ENCODE assay signal across 9 mouse cellular contexts in genomic region chr16:23452476-23452875, GRCm38 (mm10). TPM values are rescaled to one million over a fixed set of nuclear protein-coding genes. Genes with fewer than 3 reads are reported as not detected.
A peak's percentile ranks its signal among the peaks of the same experiment; 100 is the strongest.
DNase-seq lines count a peak whose midpoint lies in the region; ATAC-seq lines count a peak whose summit lies in the region.
"Had no signal": no experiment of that assay in that cellular context is flagged by ENCODE, and none has a peak within 500 bp of the region (broad histone marks: within the 10 kb centered on the region; RNA-seq: fewer than 3 reads in every experiment).

No protein-coding gene starts in this region.

- no peak overlapping the region for H3K9ac ChIP-seq in embryonic facial prominence, embryonic 11.5 days (replicated peaks; ENCODE audit: low read length)
- H3K9ac ChIP-seq in hindbrain, embryonic 14.5 days, result no peak overlapping the region
- H3K9ac ChIP-seq: liver, embryonic 15.5 days had no signal

- 21% methylated on average over 3 of the region's 3 CpGs for WGBS in embryonic facial prominence, embryonic 11.5 days
- 20% methylated on average over 3 of the region's 3 CpGs for WGBS in hindbrain, embryonic 14.5 days

- H3K4me2 ChIP-seq in embryonic facial prominence, embryonic 11.5 days (ENCODE audit: low read depth, low read length), result no peak overlapping the region
- H3K4me2 ChIP-seq in hindbrain, embryonic 14.5 days (replicated peaks), result no peak overlapping the region
- H3K4me2 ChIP-seq: liver, embryonic 15.5 days had no signal

- H3K4me1 ChIP-seq in embryonic facial prominence, embryonic 11.5 days (ENCODE audit: control insufficient read depth, insufficient read depth, low read length), result no peaks in the 10 kb centered on the region
- no peaks in the 10 kb centered on the region for H3K4me1 ChIP-seq in hindbrain, embryonic 14.5 days (replicated peaks; ENCODE audit: control insufficient read depth, insufficient read depth, low read length)
- H3K4me1 ChIP-seq: liver, embryonic 15.5 days had no signal

- no peaks in the 10 kb centered on the region for H3K36me3 ChIP-seq in embryonic facial prominence, embryonic 11.5 days (replicated peaks; ENCODE audit: control insufficient read depth, insufficient read depth, low read depth, low read length)
- no peaks in the 10 kb centered on the region for H3K36me3 ChIP-seq in hindbrain, embryonic 14.5 days (replicated peaks; ENCODE audit: control insufficient read depth, insufficient read depth)
- H3K36me3 ChIP-seq: liver, embryonic 15.5 days had no signal

- H3K4me3 ChIP-seq in embryonic facial prominence, embryonic 11.5 days (ENCODE audit: low read depth, low read length), result no peak overlapping the region
- no peak overlapping the region for H3K4me3 ChIP-seq in hindbrain, embryonic 14.5 days (replicated peaks; ENCODE audit: low read length)
- H3K4me3 ChIP-seq: liver, embryonic 15.5 days had no signal

- ATAC-seq in CD4-positive, CD25-positive, alpha-beta regulatory T cell, adult 4 months, result no peak
- ATAC-seq in embryonic facial prominence, embryonic 11.5 days (replicated peaks; ENCODE audit: insufficient number of reproducible peaks, low FRiP score, low TSS enrichment, low read depth), result 0 out of 2 replicates have a peak, but pooled peaks have one; percentile 52
- ATAC-seq in hindbrain, embryonic 14.5 days (ENCODE audit: low FRiP score), result peak; percentile 79
- peak; percentile 65 for ATAC-seq in megakaryocyte progenitor cell, adult 5-6 weeks (replicated peaks; ENCODE audit: poor library complexity)

- no peaks in the 10 kb centered on the region for H3K9me3 ChIP-seq in embryonic facial prominence, embryonic 11.5 days (replicated peaks; ENCODE audit: control insufficient read depth, low read length)
- no peaks in the 10 kb centered on the region for H3K9me3 ChIP-seq in hindbrain, embryonic 14.5 days (ENCODE audit: control insufficient read depth, low read length)
- H3K9me3 ChIP-seq: liver, embryonic 15.5 days had no signal

- DNase-seq in CD4-positive, CD25-positive, alpha-beta regulatory T cell, adult 2 months (ENCODE audit: low read depth, low spot score), result peak; percentile 52
- DNase-seq in adrenal gland, adult 2 months, result peak; percentile 62
- DNase-seq in embryonic facial prominence, embryonic 11.5 days (ENCODE audit: low spot score), result peak; percentile 80
- peak; percentile 86 for DNase-seq in hindbrain, embryonic 14.5 days (ENCODE audit: low spot score)
- peak; percentile 67 to 75 for DNase-seq in layer of hippocampus, postnatal 14 days (ENCODE audit: low spot score in 2 of 2)
- DNase-seq in skeletal muscle tissue, adult 2 months (ENCODE audit: low read depth, low spot score), result peak; percentile 16

- no peaks in the 10 kb centered on the region for H3K27me3 ChIP-seq in embryonic facial prominence, embryonic 11.5 days (ENCODE audit: control insufficient read depth, insufficient read depth, low read length)
- no peaks in the 10 kb centered on the region for H3K27me3 ChIP-seq in hindbrain, embryonic 14.5 days (ENCODE audit: control insufficient read depth, insufficient read depth, low read length)
- H3K27me3 ChIP-seq: liver, embryonic 15.5 days had no signal

- no peak overlapping the region for H3K27ac ChIP-seq in embryonic facial prominence, embryonic 11.5 days (replicated peaks; ENCODE audit: low read depth, low read length)
- H3K27ac ChIP-seq in hindbrain, embryonic 14.5 days, result no peak overlapping the region
- H3K27ac ChIP-seq: liver, embryonic 15.5 days had no signal

RNA-seq across cellular contexts. Expression of gene Rtp1, which starts 23.5 kb away (rescaled TPM):
- not detected for polyA plus RNA-seq in CD4-positive, CD25-positive, alpha-beta regulatory T cell, adult 4 months (2017; shearing (Covaris generic))
- not detected for total RNA-seq in adrenal gland, adult 2 months (2021)
- not detected in 2 replicates for polyA plus RNA-seq in adrenal gland, adult 2 months (2012; rRNA removed)
- 0.68 TPM in 1 of 2 replicates, not detected in the other for polyA plus RNA-seq in embryonic facial prominence, embryonic 11.5 days (2014; fragmentation: Nextera tagmentation; extraction: Ambion mirVana)
- not detected in 2 replicates for polyA plus RNA-seq in hindbrain, embryonic 14.5 days (2014; fragmentation: Nextera tagmentation; extraction: Ambion mirVana)
- total RNA-seq in layer of hippocampus, postnatal 14 days (2021), result under 1 TPM; 0.21 to 0.48 TPM
- total RNA-seq in megakaryocyte progenitor cell, adult 5-6 weeks (2015), result not detected in 2 replicates
- total RNA-seq in megakaryocyte progenitor cell, adult 5-6 weeks (2017), result not detected in 2 replicates
- polyA plus RNA-seq: liver, embryonic 15.5 days had no signal

Comparison
In these comparisons a context has a peak if more than half of its experiments do, and no peak if none do; other contexts are left out.
1. DNase-seq: peak in every context shown above with its lines; median percentile 86 in hindbrain, embryonic 14.5 days; 80 in embryonic facial prominence, embryonic 11.5 days; 71 in layer of hippocampus, postnatal 14 days; 62 in adrenal gland, adult 2 months; 52 in CD4-positive, CD25-positive, alpha-beta regulatory T cell, adult 2 months; 16 in skeletal muscle tissue, adult 2 months.